Mouse (Mus musculus) testis, adult 2 months (tissue): ENCODE data around the gene Apoc3. TPM values are rescaled to one million over a fixed set of nuclear protein-coding genes. Genes with fewer than 3 reads are reported as not detected.

Source experiments
- H3K27ac ChIP-seq: fragments of 200-500 bp; 2 replicates; pipeline ENCODE4 v1.5.1; 2012; ENCODE audit warnings: low read depth, low read length; ENCODE audit not compliant: control insufficient read depth, insufficient read depth
- H3K27me3 ChIP-seq: fragments of 200-500 bp; 2 replicates; pipeline ENCODE4 v1.6.1; 2012; ENCODE audit warnings: mild to moderate bottlenecking, low read length, moderate library complexity; ENCODE audit not compliant: control insufficient read depth, insufficient read depth
- H3K36me3 ChIP-seq: fragments of 200-500 bp; 2 replicates; pipeline ENCODE4 v1.6.1; 2012; ENCODE audit warnings: mild to moderate bottlenecking, low read length; ENCODE audit not compliant: control insufficient read depth, insufficient read depth
- H3K4me1 ChIP-seq: fragments of 200-500 bp; 2 replicates; pipeline ENCODE4 v1.6.1; 2012; ENCODE audit warnings: low read length; ENCODE audit not compliant: control insufficient read depth, insufficient read depth
- H3K4me3 ChIP-seq: fragments of 200-500 bp; 2 replicates; pipeline ENCODE4 v1.5.1; 2012; ENCODE audit warnings: low read depth, mild to moderate bottlenecking, low read length, moderate library complexity, mixed read lengths; ENCODE audit not compliant: control insufficient read depth
- CTCF ChIP-seq: fragments of 200-500 bp; IDR thresholded peaks from 2 replicates; pipeline ENCODE4 v1.5.1; 2012; ENCODE audit warnings: low read depth, mild to moderate bottlenecking, inconsistent platforms, low read length, moderate library complexity; ENCODE audit not compliant: control insufficient read depth, insufficient read depth, insufficient replicate concordance
- POLR2A ChIP-seq: fragments of 200-500 bp; IDR thresholded peaks from 2 replicates; pipeline ENCODE4 v1.6.1; 2012; ENCODE audit warnings: low read depth, mild to moderate bottlenecking, inconsistent platforms, low read length, moderate library complexity; ENCODE audit not compliant: control insufficient read depth
- polyA plus RNA-seq: library from polyadenylated mRNA; depleted of rRNA; stranded (reverse); fragments of >200 nt; gene quantifications from 2 replicates; pipeline ENCODE4 v1.2.3, GENCODE M21; 2012

Gene Apoc3
- polyA plus RNA-seq, 1 experiment: not detected

GRCm38 (mm10) chr9:46192642-46193041 is 42.8 kb downstream of the Apoc3 start:
- TF ChIP-seq POLR2A: no peak
- no peak for TF ChIP-seq CTCF

DNA sequence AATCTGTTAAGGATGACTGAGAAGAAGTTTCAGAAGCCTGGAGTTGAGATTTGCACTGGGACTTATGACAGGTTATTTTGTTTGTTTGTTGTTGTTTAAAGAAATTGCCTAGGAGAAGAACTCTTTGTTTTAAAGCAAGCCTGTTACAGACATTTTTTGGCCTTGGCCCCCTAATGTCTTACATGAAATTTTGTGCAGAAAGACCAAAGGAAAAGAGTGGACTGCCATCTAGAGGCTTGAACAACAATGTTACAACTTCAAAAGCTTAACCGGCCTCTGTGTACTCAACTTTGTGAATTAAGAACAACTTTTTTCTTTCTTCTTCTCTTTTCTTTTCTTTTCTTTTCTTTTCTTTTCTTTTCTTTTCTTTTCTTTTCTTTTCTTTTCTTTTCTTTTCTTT is 43.8 kb downstream of the Apoc3 start:
- Histone ChIP-seq H3K36me3 (peaks cover 4% of the 10 kb centered on the region), H3K4me3 (no peak overlapping the region), H3K4me1 (no peaks in the 10 kb centered on the region), H3K27ac (no peak overlapping the region), H3K27me3 (no peaks in the 10 kb centered on the region)
- TF ChIP-seq CTCF (no peak), POLR2A (no peak)

More at GRCm38 (mm10) chr9:46192642-46193041, 42.8 kb downstream of the Apoc3 start:
- Histone ChIP-seq H3K36me3 (peaks cover 4% of the 10 kb centered on the region), H3K4me3 (no peak overlapping the region), H3K27me3 (no peaks in the 10 kb centered on the region), H3K4me1 (no peaks in the 10 kb centered on the region), H3K27ac (no peak overlapping the region)

GRCm38 (mm10) chr9:46191234-46191633 is 44.2 kb downstream of the Apoc3 start:
- H3K27me3 ChIP-seq: no peaks in the 10 kb centered on the region
- H3K27ac ChIP-seq: no peak overlapping the region
- H3K4me3 ChIP-seq: no peak overlapping the region
- no peaks in the 10 kb centered on the region for H3K4me1 ChIP-seq
- H3K36me3 ChIP-seq: peaks cover 2% of the 10 kb centered on the region
- no peak for TF ChIP-seq CTCF
- no peak for TF ChIP-seq POLR2A

DNA sequence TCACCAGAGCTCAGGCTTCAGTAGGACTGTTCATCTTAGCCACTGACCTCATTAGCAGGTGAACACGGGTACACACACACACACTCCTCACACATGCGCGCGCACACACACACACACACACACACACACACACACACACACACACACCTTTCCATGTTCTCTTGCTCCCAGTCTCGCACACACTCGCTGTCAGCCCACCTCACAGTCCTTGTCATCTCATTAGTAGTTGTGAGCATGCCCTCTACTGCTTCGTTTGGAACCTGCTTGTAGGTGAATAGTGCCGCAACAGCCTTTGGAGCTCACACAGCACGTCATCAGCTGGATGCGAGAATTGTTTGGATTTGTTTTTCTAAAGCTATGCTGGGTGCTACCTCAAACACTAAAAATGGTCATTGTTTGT is 46.1 kb downstream of the Apoc3 start:
- Histone ChIP-seq H3K27ac (no peak overlapping the region), H3K4me1 (no peaks in the 10 kb centered on the region), H3K4me3 (no peak overlapping the region), H3K36me3 (no peaks in the 10 kb centered on the region; the same call in 1 of the 2 replicates), H3K27me3 (no peaks in the 10 kb centered on the region)
- no peak for TF ChIP-seq CTCF
- TF ChIP-seq POLR2A: no peak

DNA sequence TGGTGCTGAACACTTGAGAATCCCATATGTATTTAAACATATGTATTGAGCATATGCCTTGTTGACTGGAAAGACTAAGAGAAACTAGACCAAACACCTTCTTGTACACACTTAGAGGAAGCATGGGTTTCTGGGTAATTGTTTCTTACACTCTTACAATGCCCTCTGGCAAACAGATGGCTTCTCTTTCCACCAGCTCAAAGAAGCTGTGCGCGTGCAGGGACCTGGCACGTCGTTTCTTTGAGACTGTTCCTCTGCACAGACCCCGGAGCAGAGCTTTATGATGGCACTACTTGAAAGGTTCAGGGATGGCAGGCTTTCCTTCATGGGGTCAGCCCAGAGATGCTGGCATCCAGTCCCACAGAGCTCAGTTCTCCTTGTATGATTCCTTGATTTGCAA is 46.5 kb downstream of the Apoc3 start:
- TF ChIP-seq CTCF (no peak), POLR2A (no peak)
- Histone ChIP-seq H3K27ac (no peak overlapping the region), H3K27me3 (no peaks in the 10 kb centered on the region), H3K36me3 (no peaks in the 10 kb centered on the region; the same call in 1 of the 2 replicates), H3K4me3 (no peak overlapping the region), H3K4me1 (no peaks in the 10 kb centered on the region)

DNA sequence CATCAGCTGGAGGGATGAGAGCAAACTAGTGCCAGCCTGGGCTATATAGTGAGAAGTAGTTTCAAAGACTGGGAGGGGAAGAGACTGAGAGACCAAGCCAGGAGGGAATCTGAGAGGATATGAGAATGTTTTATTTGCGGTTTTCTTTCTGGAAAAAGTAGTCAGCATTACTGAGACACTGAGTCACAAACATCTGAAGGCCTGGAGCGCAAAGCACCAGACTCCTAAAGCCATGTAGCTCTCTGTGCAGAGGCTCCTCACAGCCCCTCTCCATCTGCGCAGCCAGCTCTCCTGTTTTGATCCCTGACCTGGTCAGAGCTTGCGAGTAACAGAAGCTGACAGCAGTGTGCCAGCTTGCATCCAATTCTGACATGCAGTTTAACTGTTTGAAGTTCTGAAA is 47.1 kb downstream of the Apoc3 start:
- H3K4me1 ChIP-seq: no peaks in the 10 kb centered on the region
- no peaks in the 10 kb centered on the region for H3K27me3 ChIP-seq
- TF ChIP-seq POLR2A (no peak), CTCF (no peak)
- no peak overlapping the region for H3K27ac ChIP-seq
- no peaks in the 10 kb centered on the region; the same call in 1 of the 2 replicates for H3K36me3 ChIP-seq
- no peak overlapping the region for H3K4me3 ChIP-seq

- Histone ChIP-seq H3K4me3 (no peak overlapping the region), H3K36me3 (no peaks in the 10 kb centered on the region; the same call in 1 of the 2 replicates), H3K27me3 (no peaks in the 10 kb centered on the region), H3K27ac (no peak overlapping the region), H3K4me1 (no peaks in the 10 kb centered on the region)
- no peak for TF ChIP-seq CTCF
- no peak for TF ChIP-seq POLR2A
Observed at GRCm38 (mm10) chr9:46186387-46186786, 49.0 kb downstream of the Apoc3 start.

DNA sequence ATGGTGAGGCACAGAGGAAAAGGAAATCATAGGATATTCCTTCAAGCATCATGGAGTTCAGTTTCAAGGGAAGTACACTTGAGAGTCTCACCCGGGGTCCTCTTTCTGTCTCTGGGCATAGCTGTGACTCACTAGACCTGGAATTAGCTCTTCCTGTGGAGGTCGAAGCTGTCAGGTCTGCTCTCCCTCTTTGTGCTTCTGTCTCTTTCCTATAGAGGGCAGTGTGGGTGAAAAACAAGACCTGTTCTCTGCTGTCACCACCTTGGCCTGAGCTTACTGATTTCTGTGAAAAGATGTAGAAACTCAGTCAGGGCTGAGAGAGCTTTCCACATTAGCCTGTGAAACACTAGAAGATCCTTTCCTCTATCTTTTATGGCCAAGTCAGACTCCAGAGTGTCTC is 50.2 kb downstream of the Apoc3 start:
- H3K27ac ChIP-seq: no peak overlapping the region

More for the DNA sequence above, 50.2 kb downstream of the Apoc3 start:
- Histone ChIP-seq H3K27me3 (no peaks in the 10 kb centered on the region), H3K4me1 (no peaks in the 10 kb centered on the region), H3K36me3 (no peaks in the 10 kb centered on the region), H3K4me3 (no peak overlapping the region)
- no peak for TF ChIP-seq CTCF
- no peak for TF ChIP-seq POLR2A
